Mouse (Mus musculus) forebrain, embryonic 12.5 days (tissue): ENCODE measurements around the gene Gm42791. TPM values are rescaled to one million over a fixed set of nuclear protein-coding genes. Genes with fewer than 3 reads are reported as not detected.

ENCODE experiments used
- ATAC-seq: fragments of 200-750 bp; cut with Nextera tagmentation; 2 replicates; pipeline ENCODE4 v1.8.0; 2017; ENCODE audit warnings: moderate TSS enrichment; ENCODE audit not compliant: low FRiP score
- H3K27ac ChIP-seq: fragments of 300-500 bp; sonication (generic); 2 replicates; pipeline ENCODE4 v1.5.1; 2016; ENCODE audit warnings: mild to moderate bottlenecking
- H3K27me3 ChIP-seq: fragments of 300-500 bp; sonication (generic); 2 replicates; pipeline ENCODE4 v1.6.1; 2016; ENCODE audit warnings: mild to moderate bottlenecking
- H3K36me3 ChIP-seq: fragments of 300-500 bp; sonication (generic); replicated peaks from 2 replicates; pipeline ENCODE4 v1.6.1; 2016; ENCODE audit warnings: mild to moderate bottlenecking
- H3K4me1 ChIP-seq: fragments of 300-500 bp; sonication (generic); 2 replicates; pipeline ENCODE4 v1.6.1; 2016
- H3K4me2 ChIP-seq: fragments of 300-500 bp; sonication (generic); 2 replicates; pipeline ENCODE4 v1.6.1; 2016; ENCODE audit warnings: mild to moderate bottlenecking, moderate library complexity
- H3K4me3 ChIP-seq: fragments of 300-500 bp; sonication (generic); replicated peaks from 2 replicates; pipeline ENCODE4 v1.5.1; 2016; ENCODE audit warnings: mild to moderate bottlenecking
- H3K9ac ChIP-seq: fragments of 300-500 bp; sonication (generic); 2 replicates; pipeline ENCODE4 v1.6.1; 2016; ENCODE audit warnings: mild to moderate bottlenecking
- H3K9me3 ChIP-seq: fragments of 300-500 bp; sonication (generic); 2 replicates; pipeline ENCODE4 v1.6.1; 2016
- WGBS: fragments of 180-500 bp; shearing (Covaris S2); methylation state at CpG from one replicate; pipeline ENCODE4 v1.1.7; 2016; 5-methylcytosine and 5-hydroxymethylcytosine counted together
- polyA plus RNA-seq: library from polyadenylated mRNA; unstranded; fragments of >200 nt; fragmentation: Nextera tagmentation; extraction: Ambion mirVana; gene quantifications from 2 replicates; pipeline ENCODE4 v1.2.1, GENCODE M21; 2016

The Gm42791 gene
- polyA plus RNA-seq, 1 experiment from 2014 or later, result 4.9 TPM

- Histone ChIP-seq H3K4me3 (no peak overlapping the region), H3K27me3 (no peaks in the 10 kb centered on the region), H3K9me3 (peaks cover 5% of the 10 kb centered on the region; the same call in 1 of the 2 replicates), H3K4me1 (peaks cover 6% of the 10 kb centered on the region), H3K27ac (no peak overlapping the region), H3K36me3 (peaks cover 44% of the 10 kb centered on the region), H3K4me2 (no peak overlapping the region), H3K9ac (no peak overlapping the region)
- WGBS, result 95% methylated on average over 8 of the region's 8 CpGs
- no peak for ATAC-seq
Measured at GRCm38 (mm10) chr5:148883671-148884070, 111.3 kb downstream of the Gm42791 start.

GRCm38 (mm10) chr5:148879218-148879617 is 115.7 kb downstream of the Gm42791 start:
- Histone ChIP-seq H3K36me3 (peaks cover 70% of the 10 kb centered on the region), H3K4me1 (no peaks in the 10 kb centered on the region), H3K9ac (no peak overlapping the region), H3K4me2 (no peak overlapping the region), H3K27me3 (no peaks in the 10 kb centered on the region), H3K27ac (no peak overlapping the region), H3K9me3 (peaks cover 5% of the 10 kb centered on the region; the same call in 1 of the 2 replicates), H3K4me3 (no peak overlapping the region)
- no peak for ATAC-seq
- 86% methylated on average over 6 of the region's 6 CpGs for WGBS

DNA sequence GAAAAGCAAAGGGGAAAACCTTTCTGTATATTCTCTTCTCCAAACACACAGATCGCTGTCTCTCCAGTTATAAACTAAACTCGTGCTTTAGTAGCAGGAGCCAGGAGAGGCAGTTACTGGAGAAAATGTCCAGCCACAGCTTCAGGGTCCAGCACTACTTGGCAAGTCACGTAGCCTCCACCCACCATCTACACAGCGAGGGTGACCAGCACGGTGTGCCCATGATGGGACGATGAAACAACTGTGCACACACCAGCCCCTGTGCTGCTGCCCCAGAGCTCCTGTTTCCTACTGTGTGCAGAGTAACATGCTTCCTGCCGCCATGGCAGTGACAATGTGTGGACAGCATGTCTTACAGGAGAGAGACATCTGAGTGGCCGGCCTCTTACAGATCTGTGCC is 121.8 kb downstream of the Gm42791 start:
- H3K36me3 ChIP-seq, result peaks cover 47% of the 10 kb centered on the region

GRCm38 (mm10) chr5:148869583-148869982 is 125.4 kb downstream of the Gm42791 start:
- no peak overlapping the region for H3K9ac ChIP-seq
- peaks cover 14% of the 10 kb centered on the region for H3K36me3 ChIP-seq
- H3K27me3 ChIP-seq, result no peaks in the 10 kb centered on the region
- no peak overlapping the region for H3K4me3 ChIP-seq
- no peak for ATAC-seq
- H3K27ac ChIP-seq, result no peak overlapping the region
- H3K9me3 ChIP-seq, result no peaks in the 10 kb centered on the region
- H3K4me2 ChIP-seq, result no peak overlapping the region
- no peaks in the 10 kb centered on the region for H3K4me1 ChIP-seq
- 42% methylated on average over 3 of the region's 3 CpGs for WGBS

More for the DNA sequence above, 121.8 kb downstream of the Gm42791 start:
- Histone ChIP-seq H3K27me3 (no peaks in the 10 kb centered on the region), H3K27ac (no peak overlapping the region), H3K4me2 (no peak overlapping the region), H3K4me1 (no peaks in the 10 kb centered on the region), H3K9ac (no peak overlapping the region), H3K9me3 (no peaks in the 10 kb centered on the region), H3K4me3 (no peak overlapping the region)
- ATAC-seq, result no peak
- WGBS, result 88% methylated on average over 8 of the region's 8 CpGs

DNA sequence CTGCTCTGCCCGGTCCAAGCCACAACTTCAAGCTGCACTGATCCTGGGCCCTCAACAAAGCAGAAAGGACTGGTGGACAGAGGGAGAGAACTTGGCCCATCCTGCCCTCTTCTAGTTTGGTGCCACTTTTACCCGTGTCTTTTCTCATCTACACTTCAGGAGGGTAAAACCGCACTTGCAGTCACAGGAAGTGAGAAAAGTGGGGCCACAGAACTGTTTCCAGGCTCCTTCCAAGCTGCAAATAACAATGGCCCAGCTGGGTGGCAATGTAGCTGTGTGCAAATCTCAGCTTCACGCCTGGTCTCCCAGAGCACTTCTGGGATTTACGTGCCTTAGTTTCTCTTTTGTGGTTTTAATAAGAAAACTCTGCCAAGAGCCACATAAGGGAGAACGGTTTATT is 127.2 kb downstream of the Gm42791 start:
- no peak overlapping the region for H3K9ac ChIP-seq
- H3K4me2 ChIP-seq, result no peak overlapping the region
- ATAC-seq, result no peak
- no peak overlapping the region for H3K4me3 ChIP-seq
- H3K9me3 ChIP-seq, result no peaks in the 10 kb centered on the region
- H3K27me3 ChIP-seq, result no peaks in the 10 kb centered on the region
- 0 out of 2 replicates have a peak, but pooled peaks cover 3% of the 10 kb centered on the region for H3K36me3 ChIP-seq
- no peak overlapping the region for H3K27ac ChIP-seq
- WGBS, result 83% methylated on average over 6 of the region's 6 CpGs
- peaks cover 12% of the 10 kb centered on the region for H3K4me1 ChIP-seq

DNA sequence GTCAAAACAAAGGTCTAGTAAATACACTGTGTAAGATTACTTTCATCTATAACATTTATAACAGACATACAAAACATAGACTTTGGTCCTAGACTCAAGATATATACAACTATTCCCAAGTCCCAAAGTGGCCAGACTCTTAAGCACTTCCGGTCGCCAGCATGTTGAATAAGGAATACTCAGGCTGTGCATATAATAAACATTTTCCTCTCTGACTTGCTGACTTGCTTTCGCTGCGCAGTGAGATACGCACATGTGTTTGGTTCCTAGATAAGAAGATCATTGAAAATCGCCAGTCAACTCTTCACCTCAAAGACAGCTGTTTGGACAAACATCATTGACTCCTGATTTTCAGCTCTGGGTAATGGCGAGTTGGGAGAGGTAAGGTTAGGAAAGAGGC is 127.8 kb downstream of the Gm42791 start:
- 93% methylated on average over 7 of the region's 7 CpGs for WGBS
- H3K27ac ChIP-seq, result no peak overlapping the region
- H3K4me3 ChIP-seq, result no peak overlapping the region
- no peak overlapping the region for H3K9ac ChIP-seq
- H3K36me3 ChIP-seq, result 0 out of 2 replicates have a peak, but pooled peaks cover 3% of the 10 kb centered on the region
- H3K4me2 ChIP-seq, result no peak overlapping the region
- no peak for ATAC-seq
- H3K9me3 ChIP-seq, result no peaks in the 10 kb centered on the region
- no peaks in the 10 kb centered on the region for H3K27me3 ChIP-seq
- H3K4me1 ChIP-seq, result peaks cover 18% of the 10 kb centered on the region

- no peak overlapping the region for H3K4me3 ChIP-seq
- H3K27me3 ChIP-seq, result no peaks in the 10 kb centered on the region
- H3K27ac ChIP-seq, result no peak overlapping the region
- no peak overlapping the region for H3K9ac ChIP-seq
- ATAC-seq, result no peak
- 0 out of 2 replicates have a peak, but pooled peaks cover 3% of the 10 kb centered on the region for H3K36me3 ChIP-seq
- H3K9me3 ChIP-seq, result no peaks in the 10 kb centered on the region
- WGBS, result 89% methylated on average over 10 of the region's 10 CpGs
- H3K4me1 ChIP-seq, result peaks cover 18% of the 10 kb centered on the region
- no peak overlapping the region for H3K4me2 ChIP-seq
Measured at GRCm38 (mm10) chr5:148866571-148866970, 128.4 kb downstream of the Gm42791 start.

- no peaks in the 10 kb centered on the region for H3K9me3 ChIP-seq
- peak; percentile 44; the same call in 1 of the 2 replicates for ATAC-seq
- H3K4me3 ChIP-seq, result no peak overlapping the region
- WGBS, result 31% methylated on average over 6 of the region's 6 CpGs
- no peaks in the 10 kb centered on the region for H3K36me3 ChIP-seq
- H3K27ac ChIP-seq, result peak overlapping the region; percentile 61
- no peaks in the 10 kb centered on the region for H3K27me3 ChIP-seq
- H3K9ac ChIP-seq, result no peak overlapping the region
- peaks cover 18% of the 10 kb centered on the region for H3K4me1 ChIP-seq
- H3K4me2 ChIP-seq, result no peak overlapping the region
Measured at GRCm38 (mm10) chr5:148863409-148863808, 131.5 kb downstream of the Gm42791 start.

DNA sequence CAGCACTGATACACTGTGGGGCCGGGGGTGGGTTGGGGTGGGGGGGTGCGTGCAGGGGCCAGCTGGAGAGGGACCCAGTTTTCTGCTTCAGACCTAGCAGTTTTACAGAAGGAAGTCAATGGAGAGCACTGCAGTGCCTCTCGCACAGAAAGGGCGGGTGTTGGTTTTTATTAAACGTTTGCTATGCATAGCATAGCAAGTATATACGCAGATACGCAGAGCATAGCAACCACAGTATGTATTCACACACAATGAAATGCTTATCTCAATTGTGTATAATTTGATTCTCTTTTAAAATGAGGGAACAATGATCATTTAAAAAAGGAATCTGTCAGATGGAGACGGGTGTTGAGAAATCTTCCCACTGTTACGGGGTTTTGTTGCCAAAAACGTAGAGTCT is 132.1 kb downstream of the Gm42791 start:
- WGBS, result 54% methylated on average over 10 of the region's 10 CpGs
- Histone ChIP-seq H3K27ac (peak overlapping the region; percentile 66), H3K4me1 (peaks cover 18% of the 10 kb centered on the region), H3K36me3 (no peaks in the 10 kb centered on the region), H3K4me3 (no peak overlapping the region), H3K4me2 (no peak overlapping the region), H3K9ac (no peak overlapping the region), H3K27me3 (no peaks in the 10 kb centered on the region), H3K9me3 (no peaks in the 10 kb centered on the region)
- ATAC-seq, result no peak

DNA sequence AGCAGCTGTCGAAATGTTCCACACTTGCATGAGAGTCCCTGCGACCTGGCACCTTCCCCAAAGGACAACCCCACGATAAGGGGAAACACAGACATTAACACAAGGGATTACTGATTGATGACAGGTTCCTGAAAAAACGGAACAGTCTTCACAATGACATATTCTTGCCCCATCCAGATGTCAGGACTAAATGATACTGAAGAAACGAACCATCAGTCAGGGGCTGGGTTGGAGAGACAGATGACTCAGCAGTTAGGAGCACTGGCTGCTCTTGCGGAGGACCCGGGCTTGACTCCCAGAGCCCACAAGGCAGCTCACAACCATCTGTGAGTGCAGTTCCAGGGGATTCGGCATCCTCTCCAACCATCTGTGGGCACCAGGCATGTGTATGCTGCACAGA is 132.8 kb downstream of the Gm42791 start:
- no peak for ATAC-seq
- no peak overlapping the region for H3K4me3 ChIP-seq
- no peaks in the 10 kb centered on the region for H3K9me3 ChIP-seq
- H3K27ac ChIP-seq, result no peak overlapping the region; the same call in 1 of the 2 replicates
- H3K4me1 ChIP-seq, result peaks cover 18% of the 10 kb centered on the region
- H3K4me2 ChIP-seq, result no peak overlapping the region
- H3K9ac ChIP-seq, result no peak overlapping the region
- no peaks in the 10 kb centered on the region for H3K27me3 ChIP-seq
- H3K36me3 ChIP-seq, result no peaks in the 10 kb centered on the region
- 70% methylated on average over 8 of the region's 8 CpGs for WGBS

DNA sequence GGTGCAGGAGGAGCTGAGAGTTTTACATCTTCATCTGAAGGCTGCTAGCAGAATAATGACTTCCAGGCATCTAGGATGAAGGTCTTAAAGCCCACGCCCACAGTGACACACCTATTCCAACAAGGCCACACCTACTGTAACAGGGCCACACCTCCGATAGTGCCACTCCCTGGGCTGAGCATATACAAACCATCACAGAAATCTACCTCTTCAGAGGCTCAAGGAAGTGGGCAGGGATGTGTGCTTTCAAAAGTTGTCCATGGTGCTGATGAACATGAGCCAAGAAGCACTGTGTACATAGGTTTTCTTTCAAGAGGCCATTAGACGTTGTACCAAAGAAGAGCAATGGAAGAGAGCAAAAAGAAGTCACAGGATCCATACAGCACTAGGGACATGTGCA is 137.4 kb downstream of the Gm42791 start:
- 91% methylated on average over 3 of the region's 3 CpGs for WGBS
- Histone ChIP-seq H3K4me3 (no peak overlapping the region), H3K9me3 (no peaks in the 10 kb centered on the region), H3K27me3 (no peaks in the 10 kb centered on the region), H3K4me2 (no peak overlapping the region), H3K9ac (no peak overlapping the region), H3K36me3 (no peaks in the 10 kb centered on the region), H3K4me1 (peaks cover 12% of the 10 kb centered on the region), H3K27ac (no peak overlapping the region)
- ATAC-seq, result no peak

GRCm38 (mm10) chr5:148855047-148855446 is 139.9 kb downstream of the Gm42791 start:
- Histone ChIP-seq H3K27ac (no peak overlapping the region), H3K4me3 (no peak overlapping the region), H3K36me3 (no peaks in the 10 kb centered on the region), H3K4me1 (peaks cover 10% of the 10 kb centered on the region), H3K9me3 (no peaks in the 10 kb centered on the region), H3K27me3 (no peaks in the 10 kb centered on the region), H3K4me2 (no peak overlapping the region), H3K9ac (no peak overlapping the region)
- 91% methylated on average over 8 of the region's 8 CpGs for WGBS
- no peak for ATAC-seq

GRCm38 (mm10) chr5:148854166-148854565 is 140.8 kb downstream of the Gm42791 start:
- WGBS, result 32% methylated on average over 5 of the region's 5 CpGs
- H3K27ac ChIP-seq, result no peak overlapping the region; the same call in 1 of the 2 replicates
- no peak overlapping the region for H3K4me2 ChIP-seq
- no peaks in the 10 kb centered on the region for H3K36me3 ChIP-seq
- H3K9me3 ChIP-seq, result no peaks in the 10 kb centered on the region
- H3K27me3 ChIP-seq, result no peaks in the 10 kb centered on the region
- peaks cover 10% of the 10 kb centered on the region for H3K4me1 ChIP-seq
- H3K9ac ChIP-seq, result no peak overlapping the region
- H3K4me3 ChIP-seq, result no peak overlapping the region
- no peak; the same call in 1 of the 2 replicates for ATAC-seq
